Mouse (Mus musculus) E14TG2a.4 (cell line): Measurements from ENCODE around the gene Sult6b2.

ENCODE experiments used
- H3K27me3 ChIP-seq: 2 replicates; pipeline ENCODE4 v1.6.1; 2014; ENCODE audit warnings: low read length, control low read depth; ENCODE audit not compliant: insufficient read depth
- H3K36me3 ChIP-seq: 2 replicates; pipeline ENCODE4 v1.6.1; 2014; ENCODE audit warnings: low read length, control low read depth; ENCODE audit not compliant: insufficient read depth
- H3K4me1 ChIP-seq: replicated peaks from 2 replicates; pipeline ENCODE4 v1.6.1; 2014; ENCODE audit warnings: low read depth, low read length, control low read depth
- H3K4me3 ChIP-seq: replicated peaks from 2 replicates; pipeline ENCODE4 v1.5.1; 2014; ENCODE audit warnings: mild to moderate bottlenecking, low read length
- H3K9me3 ChIP-seq: 2 replicates; pipeline ENCODE4 v1.6.1; 2014; ENCODE audit warnings: low read length, control low read depth
- CTCF ChIP-seq: conservative IDR thresholded peaks from 2 replicates; pipeline ENCODE4 v1.5.1; 2014; ENCODE audit warnings: low read length
- NANOG ChIP-seq: IDR thresholded peaks from 2 replicates; pipeline ENCODE4 v1.6.1; 2014; ENCODE audit warnings: borderline replicate concordance, low read length, mixed read lengths
- POU5F1 ChIP-seq: IDR thresholded peaks from 2 replicates; pipeline ENCODE4 v1.6.1; 2014; ENCODE audit warnings: low read length, borderline replicate concordance

Sult6b2 gene

GRCm38 (mm10) chr6:142792241-142792968 is 11.9 kb downstream of the Sult6b2 start:
- no peak for TF ChIP-seq POU5F1
- no peak for TF ChIP-seq CTCF
- no peak for TF ChIP-seq NANOG
- no peak overlapping the region for H3K4me3 ChIP-seq
- no peaks in the 10 kb centered on the region for H3K27me3 ChIP-seq
- no peaks in the 10 kb centered on the region for H3K36me3 ChIP-seq
- H3K9me3 ChIP-seq = no peaks in the 10 kb centered on the region
- H3K4me1 ChIP-seq = peaks cover 33% of the 10 kb centered on the region

GRCm38 (mm10) chr6:142789736-142790135 is 14.6 kb downstream of the Sult6b2 start:
- H3K27me3 ChIP-seq = no peaks in the 10 kb centered on the region
- H3K4me3 ChIP-seq = no peak overlapping the region
- no peaks in the 10 kb centered on the region for H3K36me3 ChIP-seq
- H3K9me3 ChIP-seq = no peaks in the 10 kb centered on the region
- H3K4me1 ChIP-seq = peaks cover 33% of the 10 kb centered on the region
- TF ChIP-seq POU5F1 = no peak

GRCm38 (mm10) chr6:142788042-142788987 is 16.0 kb downstream of the Sult6b2 start:
- Histone ChIP-seq H3K9me3 (no peaks in the 10 kb centered on the region), H3K4me1 (peaks cover 30% of the 10 kb centered on the region), H3K36me3 (no peaks in the 10 kb centered on the region), H3K27me3 (no peaks in the 10 kb centered on the region), H3K4me3 (peak overlapping the region; percentile 66)
- no peak for TF ChIP-seq POU5F1
- no peak for TF ChIP-seq CTCF
- no peak for TF ChIP-seq NANOG

- H3K4me3 ChIP-seq = no peak overlapping the region
- no peaks in the 10 kb centered on the region for H3K9me3 ChIP-seq
- H3K27me3 ChIP-seq = no peaks in the 10 kb centered on the region
- TF ChIP-seq CTCF = no peak
- TF ChIP-seq NANOG = no peak
- TF ChIP-seq POU5F1 = no peak
- no peaks in the 10 kb centered on the region for H3K36me3 ChIP-seq
- H3K4me1 ChIP-seq = peaks cover 32% of the 10 kb centered on the region
These were observed 18.2 kb downstream of the Sult6b2 start for GRCm38 (mm10) chr6:142786106-142786505.

GRCm38 (mm10) chr6:142785343-142785742 is 19.0 kb downstream of the Sult6b2 start:
- Histone ChIP-seq H3K4me3 (no peak overlapping the region), H3K4me1 (peaks cover 29% of the 10 kb centered on the region), H3K27me3 (no peaks in the 10 kb centered on the region), H3K9me3 (no peaks in the 10 kb centered on the region), H3K36me3 (no peaks in the 10 kb centered on the region)
- TF ChIP-seq POU5F1 = no peak
- no peak for TF ChIP-seq NANOG
- TF ChIP-seq CTCF = peak; percentile 90

- 0 out of 2 replicates have a peak, but pooled peaks cover 8% of the 10 kb centered on the region for H3K36me3 ChIP-seq
- peaks cover 25% of the 10 kb centered on the region for H3K4me1 ChIP-seq
- TF ChIP-seq NANOG = no peak
- no peak for TF ChIP-seq CTCF
- no peak for TF ChIP-seq POU5F1
- no peak overlapping the region for H3K4me3 ChIP-seq
- no peaks in the 10 kb centered on the region for H3K9me3 ChIP-seq
- no peaks in the 10 kb centered on the region for H3K27me3 ChIP-seq
These were observed 23.0 kb downstream of the Sult6b2 start for GRCm38 (mm10) chr6:142781286-142781685.

GRCm38 (mm10) chr6:142780574-142781033 is 23.7 kb downstream of the Sult6b2 start:
- TF ChIP-seq POU5F1 = no peak
- no peak for TF ChIP-seq NANOG
- no peak for TF ChIP-seq CTCF
- peaks cover 13% of the 10 kb centered on the region for H3K36me3 ChIP-seq

GRCm38 (mm10) chr6:142779812-142780573 is 24.3 kb downstream of the Sult6b2 start:
- Histone ChIP-seq H3K36me3 (peaks cover 19% of the 10 kb centered on the region), H3K4me1 (peaks cover 25% of the 10 kb centered on the region), H3K4me3 (0 out of 2 replicates have a peak overlapping the region, but pooled peaks have one; percentile 7), H3K9me3 (no peaks in the 10 kb centered on the region), H3K27me3 (no peaks in the 10 kb centered on the region)
- no peak for TF ChIP-seq NANOG
- TF ChIP-seq POU5F1 = no peak
- TF ChIP-seq CTCF = no peak

More at GRCm38 (mm10) chr6:142780574-142781033, 23.7 kb downstream of the Sult6b2 start:
- Histone ChIP-seq H3K27me3 (no peaks in the 10 kb centered on the region), H3K4me1 (peaks cover 25% of the 10 kb centered on the region), H3K9me3 (no peaks in the 10 kb centered on the region), H3K4me3 (no peak overlapping the region)
